Mouse (Mus musculus): Measurements from ENCODE around the gene Sh3rf3. TPM values are rescaled to one million over a fixed set of nuclear protein-coding genes. Genes with fewer than 3 reads are reported as not detected.

Gene Sh3rf3
- total RNA-seq, 1 experiment from 2014 or later = 0.20 TPM

GRCm38 (mm10) chr10:58942819-58943218, 129.7 kb downstream of the Sh3rf3 start:
- ATAC-seq (replicated peaks in 1 of 2; ENCODE audit: insufficient read depth in 1 of 2, low FRiP score in 2 of 2, low TSS enrichment in 1 of 2, low read depth in 1 of 2, poor library complexity in 2 of 2, severe bottlenecking in 2 of 2) = no peak

- no peak for ATAC-seq (replicated peaks in 1 of 2; ENCODE audit: insufficient read depth in 1 of 2, low FRiP score in 2 of 2, low TSS enrichment in 1 of 2, low read depth in 1 of 2, poor library complexity in 2 of 2, severe bottlenecking in 2 of 2)
Measured at GRCm38 (mm10) chr10:58943661-58944400, 130.7 kb downstream of the Sh3rf3 start.

- no peak for ATAC-seq (replicated peaks in 1 of 2; ENCODE audit: insufficient read depth in 1 of 2, low FRiP score in 2 of 2, low TSS enrichment in 1 of 2, low read depth in 1 of 2, poor library complexity in 2 of 2, severe bottlenecking in 2 of 2)
Measured at GRCm38 (mm10) chr10:58944930-58945329, 131.8 kb downstream of the Sh3rf3 start.

GRCm38 (mm10) chr10:58949770-58950638, 136.8 kb downstream of the Sh3rf3 start:
- no peak for ATAC-seq (replicated peaks in 1 of 2; ENCODE audit: insufficient read depth in 1 of 2, low FRiP score in 2 of 2, low TSS enrichment in 1 of 2, low read depth in 1 of 2, poor library complexity in 2 of 2, severe bottlenecking in 2 of 2)

GRCm38 (mm10) chr10:58960193-58960592, 147.0 kb downstream of the Sh3rf3 start:
- ATAC-seq (replicated peaks in 1 of 2; ENCODE audit: insufficient read depth in 1 of 2, low FRiP score in 2 of 2, low TSS enrichment in 1 of 2, low read depth in 1 of 2, poor library complexity in 2 of 2, severe bottlenecking in 2 of 2) = no peak

GRCm38 (mm10) chr10:58968236-58968635, 155.1 kb downstream of the Sh3rf3 start:
- no peak for ATAC-seq (replicated peaks in 1 of 2; ENCODE audit: insufficient read depth in 1 of 2, low FRiP score in 2 of 2, low TSS enrichment in 1 of 2, low read depth in 1 of 2, poor library complexity in 2 of 2, severe bottlenecking in 2 of 2)

- no peak for ATAC-seq (replicated peaks in 1 of 2; ENCODE audit: insufficient read depth in 1 of 2, low FRiP score in 2 of 2, low TSS enrichment in 1 of 2, low read depth in 1 of 2, poor library complexity in 2 of 2, severe bottlenecking in 2 of 2)
Measured at GRCm38 (mm10) chr10:58969351-58969750, 156.2 kb downstream of the Sh3rf3 start.

- no peak for ATAC-seq (replicated peaks in 1 of 2; ENCODE audit: insufficient read depth in 1 of 2, low FRiP score in 2 of 2, low TSS enrichment in 1 of 2, low read depth in 1 of 2, poor library complexity in 2 of 2, severe bottlenecking in 2 of 2)
Measured at GRCm38 (mm10) chr10:58972115-58972514, 159.0 kb downstream of the Sh3rf3 start.

- ATAC-seq (replicated peaks in 1 of 2; ENCODE audit: insufficient read depth in 1 of 2, low FRiP score in 2 of 2, low TSS enrichment in 1 of 2, low read depth in 1 of 2, poor library complexity in 2 of 2, severe bottlenecking in 2 of 2) = no peak
Measured at GRCm38 (mm10) chr10:58974138-58974537, 161.0 kb downstream of the Sh3rf3 start.

GRCm38 (mm10) chr10:58979320-58979959, 166.3 kb downstream of the Sh3rf3 start:
- ATAC-seq (replicated peaks in 1 of 2; ENCODE audit: insufficient read depth in 1 of 2, low FRiP score in 2 of 2, low TSS enrichment in 1 of 2, low read depth in 1 of 2, poor library complexity in 2 of 2, severe bottlenecking in 2 of 2) = no peak

GRCm38 (mm10) chr10:58981674-58982329, 168.6 kb downstream of the Sh3rf3 start:
- no peak for ATAC-seq (replicated peaks in 1 of 2; ENCODE audit: insufficient read depth in 1 of 2, low FRiP score in 2 of 2, low TSS enrichment in 1 of 2, low read depth in 1 of 2, poor library complexity in 2 of 2, severe bottlenecking in 2 of 2)

- no peak for ATAC-seq (replicated peaks in 1 of 2; ENCODE audit: insufficient read depth in 1 of 2, low FRiP score in 2 of 2, low TSS enrichment in 1 of 2, low read depth in 1 of 2, poor library complexity in 2 of 2, severe bottlenecking in 2 of 2)
Measured at GRCm38 (mm10) chr10:58982546-58983154, 169.5 kb downstream of the Sh3rf3 start.

- ATAC-seq (replicated peaks in 1 of 2; ENCODE audit: insufficient read depth in 1 of 2, low FRiP score in 2 of 2, low TSS enrichment in 1 of 2, low read depth in 1 of 2, poor library complexity in 2 of 2, severe bottlenecking in 2 of 2) = no peak
Measured at GRCm38 (mm10) chr10:58991611-58992010, 178.5 kb downstream of the Sh3rf3 start.

- ATAC-seq (replicated peaks in 1 of 2; ENCODE audit: insufficient read depth in 1 of 2, low FRiP score in 2 of 2, low TSS enrichment in 1 of 2, low read depth in 1 of 2, poor library complexity in 2 of 2, severe bottlenecking in 2 of 2) = no peak
Measured at GRCm38 (mm10) chr10:58994726-58995125, 181.6 kb downstream of the Sh3rf3 start.

GRCm38 (mm10) chr10:58995132-58995531, 182.0 kb downstream of the Sh3rf3 start:
- no peak for ATAC-seq (replicated peaks in 1 of 2; ENCODE audit: insufficient read depth in 1 of 2, low FRiP score in 2 of 2, low TSS enrichment in 1 of 2, low read depth in 1 of 2, poor library complexity in 2 of 2, severe bottlenecking in 2 of 2)

GRCm38 (mm10) chr10:59002361-59002760, 189.2 kb downstream of the Sh3rf3 start:
- no peak for ATAC-seq (replicated peaks in 1 of 2; ENCODE audit: insufficient read depth in 1 of 2, low FRiP score in 2 of 2, low TSS enrichment in 1 of 2, low read depth in 1 of 2, poor library complexity in 2 of 2, severe bottlenecking in 2 of 2)

GRCm38 (mm10) chr10:59011415-59011814, 198.3 kb downstream of the Sh3rf3 start:
- no peak for ATAC-seq (replicated peaks in 1 of 2; ENCODE audit: insufficient read depth in 1 of 2, low FRiP score in 2 of 2, low TSS enrichment in 1 of 2, low read depth in 1 of 2, poor library complexity in 2 of 2, severe bottlenecking in 2 of 2)
